Mouse (Mus musculus): ENCODE data around the gene Uqcc3.
"Not testable (repeated sequence)": the region's sequence is repeated elsewhere in the genome, so short reads cannot be mapped to it uniquely, and the experiment has no call there.

The Uqcc3 gene

GRCm38 (mm10) chr19:8895397-8895960 lies 14.8 kb upstream of the Uqcc3 start:
- no peak for DNase-seq (ENCODE audit: low read depth)

- peak; percentile 95 for DNase-seq (ENCODE audit: low read depth)
Measured at GRCm38 (mm10) chr19:8892829-8893766, 12.4 kb upstream of the Uqcc3 start, which contains the start of gene Ints5. Gene Ints5, plus strand, starts transcription at chr19:8893005.

- DNase-seq (ENCODE audit: low read depth): peak; percentile 99
Measured at GRCm38 (mm10) chr19:8888511-8889385, 8.0 kb upstream of the Uqcc3 start, which contains the start of the genes 1810009A15Rik and Gm49416. Gene 1810009A15Rik, plus strand, starts transcription at chr19:8888853. Gene Gm49416, plus strand, starts transcription at chr19:8888926.

GRCm38 (mm10) chr19:8887585-8888463 lies 7.1 kb upstream of the Uqcc3 start:
- DNase-seq (ENCODE audit: low read depth): no peak

GRCm38 (mm10) chr19:8886916-8887584 lies 6.3 kb upstream of the Uqcc3 start:
- DNase-seq (ENCODE audit: low read depth): peak; percentile 15

- no peak for DNase-seq (ENCODE audit: low read depth)
Measured at GRCm38 (mm10) chr19:8883616-8884015, 2.9 kb upstream of the Uqcc3 start, which contains the start of the genes Lbhd1 and Gm49403. Gene Lbhd1, plus strand, starts transcription at chr19:8883732. Gene Gm49403, plus strand, starts transcription at chr19:8883930.

GRCm38 (mm10) chr19:8881034-8881392 lies 290 bp upstream of the Uqcc3 start:
- DNase-seq (ENCODE audit: low read depth): no peak

- DNase-seq (ENCODE audit: low read depth): no peak
Measured at GRCm38 (mm10) chr19:8875031-8875430, 5.7 kb downstream of the Uqcc3 start.

- DNase-seq (ENCODE audit: low read depth): peak; percentile 23
Measured at GRCm38 (mm10) chr19:8872266-8872840, 8.4 kb downstream of the Uqcc3 start.

GRCm38 (mm10) chr19:8871267-8872186 lies 9.2 kb downstream of the Uqcc3 start, which contains the start of gene Ubxn1:
Gene Ubxn1, plus strand, starts transcription at chr19:8871496.
- peak; percentile 97 for DNase-seq (ENCODE audit: low read depth)

- no peak for DNase-seq (ENCODE audit: low read depth)
Measured at GRCm38 (mm10) chr19:8870838-8871237, 9.9 kb downstream of the Uqcc3 start.

- not testable (repeated sequence) for DNase-seq (ENCODE audit: low read depth)
Measured at GRCm38 (mm10) chr19:8870381-8870780, 10.3 kb downstream of the Uqcc3 start.

- no peak for DNase-seq (ENCODE audit: low read depth)
Measured at GRCm38 (mm10) chr19:8864265-8864664, 16.5 kb downstream of the Uqcc3 start.

GRCm38 (mm10) chr19:8859018-8859417 lies 21.7 kb downstream of the Uqcc3 start:
- peak; percentile 75 for DNase-seq (ENCODE audit: low read depth)

GRCm38 (mm10) chr19:8857689-8858088 lies 23.0 kb downstream of the Uqcc3 start:
- DNase-seq (ENCODE audit: low read depth): peak; percentile 68

GRCm38 (mm10) chr19:8853117-8853516 lies 27.6 kb downstream of the Uqcc3 start:
- no peak for DNase-seq (ENCODE audit: low read depth)

- DNase-seq (ENCODE audit: low read depth): no peak
Measured at GRCm38 (mm10) chr19:8852236-8852928, 28.3 kb downstream of the Uqcc3 start.

GRCm38 (mm10) chr19:8851639-8852038 lies 29.1 kb downstream of the Uqcc3 start:
- DNase-seq (ENCODE audit: low read depth): no peak

Data from induced T-regulatory cell, adult 2 months (primary cell).